Mouse (Mus musculus): ENCODE measurements around the gene Gtf2h3. TPM values are rescaled to one million over a fixed set of nuclear protein-coding genes. Genes with fewer than 3 reads are reported as not detected.

The Gtf2h3 gene
- 28.8 TPM for total RNA-seq (2023)

DNA sequence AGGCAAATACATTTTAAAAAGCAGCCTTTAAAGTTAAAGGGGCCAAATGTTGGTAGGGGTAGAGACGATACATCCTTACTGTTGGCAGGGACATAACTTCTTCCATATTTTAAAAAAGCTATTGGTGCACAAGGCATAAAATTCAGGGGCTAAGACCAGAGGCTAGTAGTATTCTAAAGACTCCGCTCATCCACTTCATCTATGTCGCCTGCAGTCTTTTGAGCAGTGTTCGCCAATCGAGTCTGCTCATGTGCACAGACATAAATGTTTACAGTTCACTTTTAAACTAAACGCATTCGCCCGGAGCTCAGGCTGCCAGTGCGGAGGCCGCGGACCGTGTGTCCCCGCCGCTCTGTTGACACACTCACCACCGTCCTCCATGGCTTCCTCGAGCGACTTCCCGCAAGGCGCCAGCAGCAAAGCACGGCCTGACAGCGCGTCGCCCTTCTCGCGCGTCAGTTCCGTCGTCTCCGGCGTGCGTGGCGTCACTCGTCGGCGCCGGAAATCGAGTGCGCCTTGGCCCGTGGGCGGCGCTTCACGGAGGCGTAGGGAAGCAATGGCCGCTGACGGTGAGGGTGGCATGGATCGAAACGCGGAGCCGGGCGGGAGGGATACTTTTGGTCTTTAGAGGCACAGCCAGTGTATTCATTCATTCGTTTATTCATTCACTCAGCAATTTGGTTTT, at the start of gene Gtf2h3, which contains the start of gene Eif2b1:
Gtf2h3 (plus strand) TSS at position 508 of the 685 bp plus-strand sequence.
Eif2b1 (minus strand) TSS at position 499 of the 685 bp plus-strand sequence.

GRCm38 (mm10) chr5:124530655-124531582, 48.0 kb upstream of the Gtf2h3 start, which contains the start of gene Rilpl1:
Gene Rilpl1 (minus strand): TSS chr5:124531391.

DNA sequence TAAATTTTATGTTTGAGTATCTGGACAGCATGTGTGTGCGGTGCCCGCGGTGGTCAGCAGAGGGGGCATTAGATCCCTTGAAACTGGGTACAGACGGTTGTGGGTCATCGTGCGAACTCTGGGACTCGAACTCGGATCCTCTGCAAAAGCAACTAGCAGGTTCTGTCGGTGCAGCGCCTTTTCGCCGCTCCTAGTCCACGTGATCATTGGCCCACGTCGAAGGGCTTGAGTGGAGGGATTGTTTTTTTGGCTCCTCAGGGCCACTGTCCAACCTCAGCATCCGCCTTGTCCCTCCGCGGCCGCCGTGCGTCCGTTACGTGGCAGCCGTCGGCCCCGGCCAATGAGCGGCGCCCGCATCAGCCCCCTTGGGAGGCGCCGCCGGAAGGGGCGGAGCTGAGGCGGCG, 38.6 kb upstream of the Gtf2h3 start, which contains the start of gene Tmed2:
Tmed2 (plus strand) TSS at position 313 of the 404 bp plus-strand sequence.

DNA sequence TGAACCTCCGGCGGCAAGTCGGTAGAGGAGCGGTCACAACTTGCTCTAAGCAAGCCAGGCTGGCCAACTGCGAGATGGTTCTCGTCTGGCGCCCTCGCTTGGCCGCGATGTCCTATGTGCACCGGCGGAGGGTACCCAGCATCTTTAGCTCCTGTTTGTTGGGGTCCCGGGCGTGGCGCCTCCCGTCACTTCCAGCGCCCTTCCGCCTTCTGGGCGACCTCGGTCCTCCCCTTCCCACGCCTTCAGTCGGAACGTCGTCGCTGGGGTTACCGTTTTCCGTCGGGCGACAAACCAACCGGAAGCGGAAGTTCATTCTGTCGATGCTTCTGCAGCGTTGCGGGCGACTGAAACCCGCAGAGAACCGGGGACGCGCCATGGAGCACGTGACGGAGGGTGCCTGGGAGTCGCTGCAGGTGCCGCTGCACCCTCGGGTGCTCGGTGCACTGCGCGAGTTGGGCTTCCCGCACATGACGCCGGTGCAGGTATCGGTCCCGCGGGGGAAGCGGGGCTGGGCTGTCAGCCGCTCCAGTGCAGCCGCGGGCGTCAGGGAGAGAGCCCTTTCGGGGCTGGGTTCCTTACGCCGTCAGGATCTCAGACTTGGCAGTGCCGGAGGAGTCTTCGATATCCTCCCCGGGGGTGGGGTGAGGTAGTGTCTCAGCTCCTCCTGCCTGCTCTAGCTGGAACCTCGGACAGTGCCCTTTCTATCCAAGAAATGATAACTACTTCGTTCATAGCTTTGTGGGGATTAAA, 26.2 kb upstream of the Gtf2h3 start, which contains the start of gene Ddx55:
Ddx55 (plus strand) TSS at position 307 of the 750 bp plus-strand sequence.

DNA sequence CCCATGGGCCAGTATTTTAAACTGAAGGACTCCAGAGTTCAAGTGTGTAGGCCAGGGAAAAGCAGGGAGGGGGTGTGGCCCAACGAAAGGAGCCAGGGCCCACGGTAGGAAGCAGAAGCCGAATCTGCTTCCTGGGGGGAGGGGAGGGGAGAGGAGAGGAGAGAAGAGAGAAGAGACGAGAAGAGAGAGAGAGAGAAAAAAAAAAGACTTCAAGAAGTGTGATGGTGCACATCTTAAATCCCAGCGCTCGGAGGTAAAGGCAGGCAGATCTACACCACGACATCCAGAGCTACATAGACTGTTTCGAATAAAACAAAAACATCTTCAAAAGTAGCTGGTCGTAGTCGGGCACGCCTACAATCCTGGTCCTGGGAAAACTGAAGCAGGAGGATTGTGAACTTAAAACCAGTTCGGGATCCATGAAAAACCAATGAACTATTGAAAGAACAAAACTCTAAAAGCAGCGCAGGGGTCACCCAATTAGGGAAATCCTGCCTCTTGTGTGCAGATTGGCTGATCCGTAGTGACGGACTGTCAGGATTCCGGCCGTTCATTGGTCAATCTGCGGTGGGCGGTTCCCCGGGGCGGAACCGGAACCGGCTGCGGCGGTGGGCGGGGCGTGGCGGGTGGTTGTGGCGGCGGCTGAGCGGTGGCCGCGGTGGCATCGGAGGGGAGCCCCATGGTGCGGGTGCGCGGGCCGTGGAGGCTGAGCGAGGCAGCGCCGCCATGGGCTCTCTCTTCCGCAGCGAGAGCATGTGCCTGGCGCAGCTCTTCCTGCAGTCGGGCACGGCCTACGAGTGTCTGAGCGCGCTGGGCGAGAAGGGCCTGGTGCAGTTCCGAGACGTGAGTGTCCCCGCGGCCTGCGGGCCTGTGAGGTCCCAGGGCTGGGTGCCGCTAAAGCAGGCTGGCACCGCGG, 49.8 kb downstream of the Gtf2h3 start, which contains the start of gene Atp6v0a2:
Atp6v0a2 (plus strand) TSS at position 129 of the 916 bp plus-strand sequence.

Other genes starting within 250 kb of the Gtf2h3 start
- 60.5 TPM for gene Cdk2ap1, start 216.1 kb upstream of the Gtf2h3 start, total RNA-seq (2023)
- gene Sbno1, start 153.1 kb upstream of the Gtf2h3 start, total RNA-seq (2023): 141 TPM
- 42.9 TPM for gene Kmt5a, start 139.2 kb upstream of the Gtf2h3 start, total RNA-seq (2023)
- 30.8 TPM for gene Rilpl2, start 100.8 kb upstream of the Gtf2h3 start, total RNA-seq (2023)
- gene Snrnp35, start 96.0 kb upstream of the Gtf2h3 start, total RNA-seq (2023): 15.2 TPM
- 2.0 TPM for gene Rilpl1, start 47.7 kb upstream of the Gtf2h3 start, total RNA-seq (2023)
- gene Tmed2, start 38.4 kb upstream of the Gtf2h3 start, total RNA-seq (2023): 112 TPM
- gene Ddx55, start 26.3 kb upstream of the Gtf2h3 start, total RNA-seq (2023): 32.2 TPM
- gene Eif2b1, start within 50 bp of the Gtf2h3 start, total RNA-seq (2023): 32.6 TPM
- 66.2 TPM for gene Atp6v0a2, start 49.4 kb downstream of the Gtf2h3 start, total RNA-seq (2023)
- 0.15 TPM for gene Dnah10, start 145.9 kb downstream of the Gtf2h3 start, total RNA-seq (2023)